Mouse (Mus musculus): ENCODE data around the gene Lnpk.

The Lnpk gene

GRCm38 (mm10) chr2:74490186-74490585 lies 89.0 kb downstream of the Lnpk start:
- DNase-seq (ENCODE audit: low spot score in 2 of 2): no peak

GRCm38 (mm10) chr2:74488443-74488842 lies 90.8 kb downstream of the Lnpk start:
- DNase-seq (ENCODE audit: low spot score in 2 of 2): no peak

- no peak for DNase-seq (ENCODE audit: low spot score in 2 of 2)
These were observed 96.6 kb downstream of the Lnpk start for GRCm38 (mm10) chr2:74482651-74483050.

GRCm38 (mm10) chr2:74482086-74482485 lies 97.1 kb downstream of the Lnpk start:
- DNase-seq (ENCODE audit: low spot score in 2 of 2): no peak
